Mouse (Mus musculus) embryonic facial prominence, embryonic 13.5 days (tissue): Measurements from ENCODE around the gene Rab9. TPM values are rescaled to one million over a fixed set of nuclear protein-coding genes. Genes with fewer than 3 reads are reported as not detected.

Experiments
- ATAC-seq: fragments of 200-750 bp; cut with Nextera tagmentation; 2 replicates; pipeline ENCODE4 v1.8.0; 2017; ENCODE audit warnings: low read depth; ENCODE audit not compliant: insufficient number of reproducible peaks, insufficient read depth, low FRiP score, low TSS enrichment
- H3K27ac ChIP-seq: fragments of 300-500 bp; sonication (generic); 2 replicates; pipeline ENCODE4 v1.5.1; 2015; ENCODE audit warnings: moderate library complexity, mild to moderate bottlenecking, inconsistent platforms
- H3K27me3 ChIP-seq: fragments of 300-500 bp; sonication (generic); 2 replicates; pipeline ENCODE4 v1.6.1; 2015; ENCODE audit warnings: mild to moderate bottlenecking, inconsistent platforms
- H3K36me3 ChIP-seq: fragments of 300-500 bp; sonication (generic); 2 replicates; pipeline ENCODE4 v1.6.1; 2015; ENCODE audit warnings: mild to moderate bottlenecking, inconsistent platforms
- H3K4me1 ChIP-seq: fragments of 300-500 bp; sonication (generic); 2 replicates; pipeline ENCODE4 v1.6.1; 2015; ENCODE audit warnings: inconsistent platforms
- H3K4me2 ChIP-seq: fragments of 300-500 bp; sonication (generic); 2 replicates; pipeline ENCODE4 v1.6.1; 2015; ENCODE audit warnings: moderate library complexity, mild to moderate bottlenecking, inconsistent platforms
- H3K4me3 ChIP-seq: fragments of 300-500 bp; sonication (generic); 2 replicates; pipeline ENCODE4 v1.5.1; 2015; ENCODE audit warnings: mild to moderate bottlenecking, inconsistent platforms
- H3K9ac ChIP-seq: fragments of 300-500 bp; sonication (generic); 2 replicates; pipeline ENCODE4 v1.6.1; 2015; ENCODE audit warnings: mild to moderate bottlenecking, inconsistent platforms
- H3K9me3 ChIP-seq: fragments of 300-500 bp; sonication (generic); 2 replicates; pipeline ENCODE4 v1.6.1; 2016; ENCODE audit warnings: inconsistent platforms
- WGBS: fragments of 180-500 bp; shearing (Covaris S2); methylation state at CpG from one replicate; pipeline ENCODE4 v1.1.7; 2015; ENCODE audit warnings: mixed read lengths; 5-methylcytosine and 5-hydroxymethylcytosine counted together
- polyA plus RNA-seq: library from polyadenylated mRNA; unstranded; fragments of >200 nt; fragmentation: Nextera tagmentation; extraction: Ambion mirVana; gene quantifications from 2 replicates; pipeline ENCODE4 v1.2.1, GENCODE M21; 2015

The Rab9 gene
- polyA plus RNA-seq, 1 experiment from 2014 or later: 60.7 TPM

GRCm38 (mm10) chrX:166440616-166441063, 39.0 kb downstream of the Rab9 start, which contains the start of gene Ofd1:
TSS of gene Ofd1 (minus strand) at chrX:166440704.
- H3K4me3 ChIP-seq: peak within 1 kb of the TSS; percentile 61
- WGBS: 20% methylated on average over 43 of the region's 44 CpGs

GRCm38 (mm10) chrX:166440036-166440615, 39.5 kb downstream of the Rab9 start, which contains the start of gene Trappc2:
TSS of gene Trappc2 (plus strand) at chrX:166440574.
- Histone ChIP-seq H3K9me3 (no peaks in the 10 kb centered on the region), H3K9ac (peak within 1 kb of the TSS; percentile 80), H3K4me3 (peak within 1 kb of the TSS; percentile 61), H3K27ac (peak within 1 kb of the TSS; percentile 72), H3K27me3 (peaks cover 67% of the 10 kb centered on the region), H3K4me2 (peak within 1 kb of the TSS; percentile 59), H3K36me3 (no peaks in the 10 kb centered on the region), H3K4me1 (0 out of 2 replicates have a peak, but pooled peaks cover 8% of the 10 kb centered on the region)
- WGBS: 29% methylated on average over 30 of the region's 36 CpGs
- peak; percentile 78 for ATAC-seq

More at GRCm38 (mm10) chrX:166440616-166441063, 39.0 kb downstream of the Rab9 start, which contains the start of gene Ofd1:
- Histone ChIP-seq H3K36me3 (no peaks in the 10 kb centered on the region), H3K27ac (peak within 1 kb of the TSS; percentile 72), H3K27me3 (peaks cover 72% of the 10 kb centered on the region), H3K9ac (peak within 1 kb of the TSS; percentile 80), H3K9me3 (no peaks in the 10 kb centered on the region), H3K4me1 (0 out of 2 replicates have a peak, but pooled peaks cover 8% of the 10 kb centered on the region), H3K4me2 (peak within 1 kb of the TSS; percentile 59)
- ATAC-seq: peak; percentile 95

- H3K36me3 ChIP-seq: no peaks in the 10 kb centered on the region
- H3K4me1 ChIP-seq: 0 out of 2 replicates have a peak, but pooled peaks cover 4% of the 10 kb centered on the region
- H3K9me3 ChIP-seq: no peaks in the 10 kb centered on the region
- no peak for ATAC-seq
- H3K9ac ChIP-seq: no peak overlapping the region
- peaks cover 26% of the 10 kb centered on the region for H3K27me3 ChIP-seq
- WGBS: 45% methylated on average over 2 of the region's 2 CpGs
- no peak overlapping the region for H3K4me2 ChIP-seq
- H3K27ac ChIP-seq: no peak overlapping the region
- H3K4me3 ChIP-seq: no peak overlapping the region
Observed at GRCm38 (mm10) chrX:166434812-166435211, 44.9 kb downstream of the Rab9 start.

GRCm38 (mm10) chrX:166416196-166416595, 63.5 kb downstream of the Rab9 start:
- no peak overlapping the region for H3K27ac ChIP-seq
- H3K9me3 ChIP-seq: no peaks in the 10 kb centered on the region
- H3K4me3 ChIP-seq: no peak overlapping the region
- no peak overlapping the region for H3K4me2 ChIP-seq
- no peaks in the 10 kb centered on the region for H3K4me1 ChIP-seq
- no peak for ATAC-seq
- peaks cover 4% of the 10 kb centered on the region; the same call in 1 of the 2 replicates for H3K36me3 ChIP-seq
- no peak overlapping the region for H3K9ac ChIP-seq
- H3K27me3 ChIP-seq: 0 out of 2 replicates have a peak, but pooled peaks cover 2% of the 10 kb centered on the region
- WGBS: 72% methylated on average over 6 of the region's 6 CpGs

GRCm38 (mm10) chrX:166407865-166408264, 71.8 kb downstream of the Rab9 start:
- Histone ChIP-seq H3K4me3 (no peak overlapping the region), H3K4me1 (no peaks in the 10 kb centered on the region), H3K36me3 (peaks cover 31% of the 10 kb centered on the region; the same call in 1 of the 2 replicates), H3K4me2 (no peak overlapping the region), H3K27me3 (peaks cover 32% of the 10 kb centered on the region), H3K9me3 (no peaks in the 10 kb centered on the region), H3K9ac (no peak overlapping the region), H3K27ac (no peak overlapping the region)
- ATAC-seq: no peak

Other genes starting within 250 kb of the Rab9 start
- gene Gpm6b, start 241.0 kb downstream of the Rab9 start, polyA plus RNA-seq: 19.8 and 22.6 TPM in 2 replicates
- gene Trappc2, start 39.3 kb downstream of the Rab9 start, polyA plus RNA-seq: 20.3 and 25.9 TPM in 2 replicates
- 7.5 and 8.2 TPM in 2 replicates for gene Ofd1, start 39.2 kb downstream of the Rab9 start, polyA plus RNA-seq
- gene Tceanc, start 38.7 kb upstream of the Rab9 start, polyA plus RNA-seq: 9.4 and 9.6 TPM in 2 replicates
- gene Egfl6, start 105.9 kb upstream of the Rab9 start, polyA plus RNA-seq: 130 and 154 TPM in 2 replicates